Mouse (Mus musculus): ENCODE measurements around the gene Bex6.

The Bex6 gene

DNA sequence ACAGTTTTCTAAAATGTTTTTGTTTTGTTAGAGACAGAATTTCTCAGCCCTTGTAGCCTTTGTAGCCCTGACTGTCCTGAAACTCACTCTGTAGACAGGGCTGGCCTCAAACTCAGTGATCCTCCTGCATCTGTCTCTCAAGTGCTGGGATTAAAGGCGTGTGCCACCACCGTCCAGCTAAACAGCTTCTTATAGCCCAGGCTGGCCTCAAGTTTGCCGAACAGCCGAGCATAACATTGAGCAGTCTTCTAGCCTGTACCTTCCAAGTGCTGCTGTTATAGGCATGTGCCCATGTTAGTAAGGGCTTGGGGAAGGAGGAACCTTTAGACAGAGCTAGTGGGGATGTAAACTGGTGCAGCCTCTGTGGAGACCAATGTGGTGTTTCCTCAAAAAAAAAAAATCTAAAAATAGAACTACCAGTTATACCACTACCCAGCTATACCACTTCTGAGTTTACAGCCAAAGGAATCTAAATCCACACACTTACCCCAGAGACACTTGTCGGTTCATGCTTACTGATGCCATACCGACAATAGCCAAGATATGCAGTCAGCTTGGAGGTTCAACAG lies at the start of gene Bex6:
Gene Bex6, plus strand, starts transcription at position 491 of the 569 bp plus-strand sequence.
- no peak for DNase-seq (ENCODE audit: low spot score in 2 of 2)

DNA sequence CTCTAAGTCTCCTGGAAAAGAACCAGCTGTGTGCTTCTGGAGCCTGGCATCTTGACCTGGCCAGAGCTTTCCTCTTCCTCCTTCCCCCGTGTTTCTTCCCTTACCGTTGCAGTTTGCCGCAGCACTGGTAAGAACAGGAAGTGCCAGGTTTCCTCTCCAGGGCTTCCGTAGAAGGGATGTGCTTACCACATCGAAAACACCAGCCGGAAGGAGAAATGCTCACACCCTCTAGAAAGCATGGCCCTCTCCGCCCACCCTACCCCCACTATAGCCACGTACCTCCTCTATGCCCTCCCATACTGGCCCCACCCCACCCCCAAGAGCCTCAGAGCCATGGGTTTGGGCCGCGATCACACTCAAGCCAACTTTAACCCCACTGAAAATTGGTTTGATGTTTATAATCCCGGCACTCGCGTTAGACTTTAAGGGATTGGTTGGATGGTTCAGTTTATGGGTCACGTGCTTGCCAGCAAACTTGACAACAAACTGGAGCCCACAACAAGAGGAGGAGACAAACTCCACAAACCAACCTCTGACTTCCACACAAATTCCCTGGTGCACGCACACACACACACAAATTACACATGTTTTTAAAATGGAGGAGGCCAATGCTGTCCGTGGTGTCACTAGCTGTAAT lies 49.3 kb upstream of the Bex6 start:
- DNase-seq (ENCODE audit: low spot score in 2 of 2) = no peak

DNA sequence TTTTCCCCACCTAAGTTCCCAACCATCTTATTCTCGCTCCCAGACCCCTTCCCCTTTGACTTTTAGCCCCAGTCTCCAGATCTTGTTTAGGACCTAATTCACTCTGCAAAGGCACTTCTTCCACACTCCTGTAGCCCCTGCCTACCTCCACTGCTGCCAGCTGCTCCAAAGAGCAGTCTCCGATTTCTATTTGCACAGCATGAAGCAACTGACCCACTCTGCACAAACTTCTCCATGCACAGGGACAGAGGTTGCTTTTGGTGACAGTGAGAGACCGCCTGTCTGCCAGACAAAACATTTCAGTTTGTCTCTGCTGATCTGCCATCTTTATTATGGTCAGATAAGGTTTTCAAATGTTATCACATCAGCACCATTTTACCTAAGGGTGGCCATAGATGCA lies 46.5 kb upstream of the Bex6 start:
- DNase-seq (ENCODE audit: low spot score in 2 of 2) = no peak

DNA sequence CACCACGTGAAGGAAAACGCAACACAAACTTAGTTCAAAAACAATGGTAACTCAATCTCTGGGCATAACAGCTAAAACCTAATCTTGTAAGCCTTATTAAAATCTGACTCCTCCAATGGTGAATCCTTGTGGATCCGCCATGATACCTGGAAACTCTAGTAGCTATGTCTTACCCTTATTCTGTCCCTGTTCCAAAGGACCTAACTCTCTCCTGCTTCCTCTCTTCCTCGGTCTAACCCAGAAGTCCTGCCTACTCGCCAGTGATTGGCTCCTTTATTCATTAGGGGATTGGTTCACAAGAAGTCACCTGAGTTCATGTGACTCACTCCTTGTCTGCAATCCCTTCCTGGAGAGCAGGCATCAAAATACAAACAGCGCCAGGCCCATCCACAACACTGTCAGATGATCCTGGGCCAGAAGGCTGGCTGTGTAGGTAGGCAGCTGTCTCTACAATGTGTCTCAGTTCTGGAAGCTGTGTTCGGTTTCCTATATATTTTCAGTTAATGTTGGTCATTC lies 43.7 kb upstream of the Bex6 start:
- DNase-seq (ENCODE audit: low spot score in 2 of 2) = no peak

DNA sequence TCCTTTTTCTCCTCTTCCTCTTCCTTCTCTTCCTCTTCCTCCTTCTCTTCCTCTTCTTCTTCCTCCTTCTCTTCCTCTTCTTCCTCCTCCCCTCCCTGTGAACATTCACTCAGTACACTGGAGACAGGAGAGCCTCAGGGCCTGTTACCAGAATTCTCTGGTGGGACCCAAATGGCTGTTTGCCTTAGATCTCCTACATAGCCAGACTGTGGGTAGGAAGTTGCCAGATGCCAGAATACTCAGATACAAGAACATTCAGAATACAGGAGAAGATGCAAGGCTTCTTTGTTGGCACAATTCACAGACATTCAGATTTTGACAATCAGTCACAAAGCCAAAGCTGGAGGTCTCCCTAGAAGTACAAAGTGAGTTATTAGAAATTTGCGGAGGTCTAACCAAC lies 40.7 kb upstream of the Bex6 start:
- DNase-seq (ENCODE audit: low spot score in 2 of 2) = no peak

DNA sequence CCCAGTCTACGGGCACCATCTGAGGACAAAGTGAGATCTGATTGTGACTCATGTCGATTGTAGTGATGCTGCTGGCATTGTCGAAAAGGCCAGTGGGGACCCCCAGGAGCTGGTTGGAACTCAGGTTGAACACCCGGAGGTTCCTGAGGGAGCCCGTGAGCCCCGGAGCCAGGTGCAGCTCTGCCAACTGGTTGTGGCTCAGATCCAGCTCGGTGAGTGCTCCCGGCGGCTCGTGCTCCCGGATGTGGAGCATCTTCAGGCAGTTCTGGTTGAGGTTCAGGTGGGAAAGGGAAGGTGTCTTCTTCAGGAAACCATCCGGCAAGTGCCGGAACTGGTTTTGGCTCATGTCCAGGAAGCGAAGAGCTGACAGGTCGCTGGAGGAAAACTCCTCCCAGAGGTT lies 35.9 kb upstream of the Bex6 start:
- no peak for DNase-seq (ENCODE audit: low spot score in 2 of 2)

DNA sequence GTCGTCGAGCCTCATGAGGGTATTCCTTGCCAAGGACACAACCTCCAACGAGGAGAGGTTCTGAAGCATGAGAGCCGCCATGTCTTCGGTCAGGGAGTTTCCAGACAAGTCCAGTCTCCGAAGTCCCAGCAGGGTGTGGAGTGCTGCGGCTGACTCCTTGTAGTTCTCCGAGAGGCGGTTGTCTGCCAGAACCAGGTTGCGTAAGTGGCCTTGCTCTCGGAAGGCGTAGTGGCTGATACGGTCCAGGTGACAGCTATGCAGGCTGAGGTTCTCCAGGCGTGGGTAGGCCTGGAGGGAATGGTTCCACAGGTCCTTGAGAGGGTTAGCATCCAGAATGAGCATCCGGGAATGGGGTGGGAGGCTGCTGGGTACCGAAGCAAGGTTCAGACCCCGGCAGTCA lies 35.0 kb upstream of the Bex6 start:
- DNase-seq (ENCODE audit: low spot score in 2 of 2) = no peak

DNA sequence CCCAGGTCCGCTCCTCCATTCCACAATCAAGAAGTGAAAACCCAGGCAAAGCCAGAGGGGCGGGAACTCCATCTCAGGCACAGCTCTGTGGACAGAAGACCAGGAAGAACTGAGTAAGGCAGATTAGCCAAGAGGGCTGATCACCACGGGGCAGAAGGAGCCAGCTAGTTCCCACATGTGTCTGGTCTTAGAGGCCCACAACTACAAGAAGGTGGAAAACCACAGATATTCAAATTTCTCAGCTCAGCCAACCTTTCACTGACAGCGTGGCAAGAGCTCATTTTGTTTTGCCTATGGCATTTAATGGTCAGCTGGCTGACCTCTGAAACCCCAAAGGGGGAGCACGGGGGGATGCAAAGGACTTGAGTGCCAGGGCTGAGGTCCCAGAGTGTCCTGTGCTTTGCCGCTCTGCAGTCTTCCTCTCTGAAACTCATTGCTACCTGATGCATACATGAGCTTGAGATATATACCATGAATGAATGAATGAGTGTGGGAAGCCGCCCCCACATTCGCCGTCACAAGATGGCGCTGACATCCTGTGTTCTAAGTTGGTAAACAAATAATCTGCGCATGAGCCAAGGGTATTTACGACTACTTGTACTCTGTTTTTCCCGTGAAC lies 31.9 kb upstream of the Bex6 start:
- DNase-seq (ENCODE audit: low spot score in 2 of 2) = no peak

DNA sequence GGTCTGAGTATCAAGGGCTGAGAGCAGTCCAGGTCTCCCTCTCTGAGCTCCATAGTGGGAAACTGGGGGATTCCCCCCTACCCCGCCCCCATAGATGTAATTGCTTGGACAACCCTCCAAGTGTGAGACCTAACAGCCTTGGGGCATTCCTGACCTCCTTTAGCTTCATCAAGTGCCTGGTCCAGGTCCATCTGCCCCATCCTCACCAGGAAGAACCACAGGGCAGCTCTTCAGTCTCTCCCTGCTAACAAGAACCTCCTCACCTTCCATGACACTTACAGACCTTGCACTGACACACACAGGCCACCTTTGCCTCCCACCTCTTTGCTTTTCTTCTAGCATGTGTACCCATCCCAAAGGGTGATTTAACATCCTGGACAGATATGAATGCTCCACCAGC lies 25.6 kb upstream of the Bex6 start:
- DNase-seq (ENCODE audit: low spot score in 2 of 2) = no peak

DNA sequence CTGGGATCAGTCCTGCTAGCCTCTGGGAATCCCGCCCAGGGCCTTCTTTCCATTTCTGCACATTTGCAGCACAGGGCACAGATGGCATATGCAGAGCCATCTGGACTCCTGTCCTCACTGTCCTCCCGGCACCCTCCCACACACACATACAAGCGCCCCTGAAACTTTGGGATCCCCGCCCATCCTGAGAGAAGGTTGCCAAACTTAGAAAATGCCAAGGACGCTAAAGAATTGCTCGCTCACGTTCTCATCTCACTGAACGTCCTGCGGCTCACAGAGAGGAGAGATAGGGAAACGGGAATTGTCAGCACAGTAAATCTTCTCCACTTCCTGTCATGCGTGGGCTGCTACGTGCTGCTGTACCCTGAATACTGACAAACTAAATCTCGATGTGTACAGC lies 25.2 kb upstream of the Bex6 start:
- DNase-seq (ENCODE audit: low spot score in 2 of 2) = no peak

DNA sequence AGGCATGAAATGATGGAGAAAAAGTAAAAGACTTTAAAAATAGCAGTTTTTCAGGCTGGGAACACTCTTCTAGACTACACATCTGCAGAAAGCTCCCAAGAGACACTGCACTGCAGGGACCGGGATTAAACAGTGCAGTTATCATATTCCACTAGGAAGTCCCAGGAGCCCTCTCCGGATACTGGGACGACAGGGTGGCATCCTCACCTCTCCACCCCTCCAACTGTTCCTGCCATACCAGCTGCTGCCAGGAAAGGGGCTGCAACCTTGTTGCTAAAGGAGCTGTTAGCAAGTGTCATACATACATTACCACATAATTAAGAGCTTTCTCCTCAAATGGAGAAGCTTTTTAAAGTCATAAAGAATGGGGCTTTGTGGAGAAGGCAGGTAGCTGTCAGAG lies 22.9 kb upstream of the Bex6 start:
- no peak for DNase-seq (ENCODE audit: low spot score in 2 of 2)

DNA sequence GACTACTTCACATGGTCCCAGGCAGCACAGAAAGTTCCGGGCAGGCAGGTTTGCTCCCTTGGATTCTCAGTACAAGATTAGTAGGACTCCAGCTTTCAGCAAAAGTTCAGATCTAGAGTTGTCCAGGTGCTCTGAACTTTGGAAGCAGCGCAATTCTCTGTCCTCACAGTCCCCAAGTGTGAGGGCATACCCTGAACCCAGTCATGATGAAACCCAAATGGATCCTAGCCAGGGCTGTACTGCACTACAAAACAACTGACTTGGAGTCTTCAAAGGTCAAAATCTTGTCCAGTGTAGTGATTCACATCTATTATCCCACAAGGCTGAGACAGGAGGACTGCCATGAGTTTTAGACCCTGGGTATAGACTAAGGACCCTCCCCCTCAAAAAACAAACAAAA lies 22.3 kb upstream of the Bex6 start:
- DNase-seq (ENCODE audit: low spot score in 2 of 2) = no peak

DNA sequence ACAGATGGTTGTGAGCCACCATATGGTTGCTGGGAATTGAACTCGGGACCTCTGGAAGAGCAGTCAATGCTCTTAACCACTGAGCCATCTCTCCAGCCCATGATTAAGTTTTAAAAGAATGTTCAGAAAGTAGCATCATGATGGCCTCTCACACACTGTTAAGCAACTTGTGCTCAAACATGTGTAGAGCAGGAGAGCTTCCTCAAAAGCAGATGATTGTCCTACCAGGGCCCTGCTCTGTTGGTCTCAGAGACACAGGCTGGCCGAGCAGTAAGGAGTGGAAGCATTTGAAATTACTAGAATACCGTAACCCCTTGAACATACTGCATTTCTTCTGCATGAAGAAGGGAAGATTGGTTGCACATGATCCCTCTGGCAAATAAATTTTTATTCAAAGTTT lies 20.7 kb upstream of the Bex6 start:
- DNase-seq (ENCODE audit: low spot score in 2 of 2) = no peak

DNA sequence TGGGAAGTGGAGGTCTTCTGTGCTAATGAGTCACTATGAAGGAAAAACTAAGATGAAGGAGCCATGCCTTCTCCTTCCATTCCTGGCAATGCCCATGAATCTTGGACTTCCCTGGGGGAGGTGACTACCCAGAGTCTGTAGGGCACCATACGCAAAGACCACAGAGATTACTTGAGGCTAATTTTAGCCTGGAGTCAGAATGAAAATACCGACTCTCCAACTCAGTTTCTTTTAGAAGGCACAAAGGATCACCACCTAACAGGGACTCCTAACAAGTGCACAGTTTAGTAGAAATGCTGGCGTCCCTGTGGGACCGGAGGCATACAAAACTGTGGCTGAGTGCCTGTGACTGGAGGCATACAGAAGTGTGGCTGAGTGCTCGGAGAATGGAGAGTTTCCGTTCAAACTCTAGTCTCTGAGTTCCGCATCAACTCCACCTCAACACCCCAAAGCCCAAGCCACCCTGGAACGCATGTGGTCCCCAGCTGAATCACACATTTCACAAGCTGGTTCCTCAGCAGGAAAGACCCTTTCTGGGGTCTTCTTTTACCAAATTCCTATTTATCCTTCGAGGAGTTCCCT lies 18.8 kb upstream of the Bex6 start:
- no peak for DNase-seq (ENCODE audit: low spot score in 2 of 2)

DNA sequence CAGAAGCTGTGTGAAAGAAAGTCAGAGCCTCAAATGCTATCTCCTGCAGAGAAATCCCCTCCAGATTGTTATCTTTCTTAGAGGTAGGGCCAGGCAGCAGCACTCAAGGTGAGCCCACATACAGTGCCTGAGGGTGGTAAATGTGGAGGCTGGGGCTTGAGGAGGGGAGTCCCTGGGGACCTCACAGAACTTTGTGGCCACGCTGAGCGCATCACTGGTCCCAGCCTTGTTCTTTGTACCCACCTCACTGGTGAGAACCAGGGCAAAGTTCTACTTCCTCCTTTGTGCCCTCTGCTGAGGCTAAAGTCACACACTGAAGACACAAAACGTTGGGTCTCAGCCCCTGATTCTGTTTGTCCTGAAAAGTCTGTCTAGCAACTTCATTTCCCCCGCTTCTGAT lies 16.2 kb upstream of the Bex6 start:
- no peak for DNase-seq (ENCODE audit: low spot score in 2 of 2)

DNA sequence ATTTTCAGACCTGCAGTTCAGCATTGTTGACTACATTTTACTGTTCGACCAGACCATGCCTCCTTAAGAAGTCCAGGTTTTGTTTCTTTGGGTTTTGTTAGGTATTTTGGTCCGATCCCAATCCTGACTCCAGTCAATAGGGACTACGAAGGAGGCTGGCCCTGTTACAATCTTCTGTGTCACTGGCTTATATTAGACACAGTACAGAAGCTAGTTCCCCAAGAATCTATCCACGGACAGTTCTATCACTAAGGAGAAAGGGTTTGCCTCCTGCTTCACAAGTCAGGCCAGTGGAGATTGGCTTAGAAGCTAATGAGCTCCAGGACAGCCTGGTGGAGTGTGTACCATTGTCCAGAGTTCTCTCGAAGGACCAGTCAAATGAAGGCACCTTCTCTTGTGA lies 15.7 kb upstream of the Bex6 start:
- no peak for DNase-seq (ENCODE audit: low spot score in 2 of 2)

DNA sequence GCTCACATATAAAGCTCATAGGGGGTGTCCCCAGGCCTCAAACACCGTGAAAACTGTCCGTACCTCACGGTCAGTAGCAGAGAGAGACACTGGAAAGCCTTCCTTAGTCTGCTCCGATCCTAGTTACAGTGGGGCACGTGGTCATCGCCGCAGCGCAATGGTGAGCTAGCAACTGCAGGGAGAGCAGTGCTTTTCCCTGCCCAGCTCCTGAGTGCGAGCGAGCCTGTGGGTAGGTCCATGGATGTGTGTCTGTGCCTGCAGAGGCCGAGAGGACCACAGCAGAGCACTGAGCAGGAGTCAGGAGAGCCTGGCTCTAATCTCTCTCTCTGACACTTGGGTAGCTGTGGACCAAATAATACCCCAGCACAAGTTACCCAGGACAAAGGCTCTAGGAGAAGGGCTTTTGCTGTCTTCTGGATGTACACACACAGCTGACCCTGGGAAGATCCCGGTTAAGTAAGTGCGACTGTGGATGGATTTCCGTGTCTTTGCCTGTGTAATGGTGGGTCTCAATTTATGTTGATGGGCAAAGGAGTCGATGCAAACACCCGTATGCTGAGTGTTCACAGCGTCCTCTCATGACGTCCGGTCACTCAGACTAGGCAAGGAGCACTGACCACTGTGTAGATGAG lies 15.1 kb upstream of the Bex6 start:
- DNase-seq (ENCODE audit: low spot score in 2 of 2) = no peak

DNA sequence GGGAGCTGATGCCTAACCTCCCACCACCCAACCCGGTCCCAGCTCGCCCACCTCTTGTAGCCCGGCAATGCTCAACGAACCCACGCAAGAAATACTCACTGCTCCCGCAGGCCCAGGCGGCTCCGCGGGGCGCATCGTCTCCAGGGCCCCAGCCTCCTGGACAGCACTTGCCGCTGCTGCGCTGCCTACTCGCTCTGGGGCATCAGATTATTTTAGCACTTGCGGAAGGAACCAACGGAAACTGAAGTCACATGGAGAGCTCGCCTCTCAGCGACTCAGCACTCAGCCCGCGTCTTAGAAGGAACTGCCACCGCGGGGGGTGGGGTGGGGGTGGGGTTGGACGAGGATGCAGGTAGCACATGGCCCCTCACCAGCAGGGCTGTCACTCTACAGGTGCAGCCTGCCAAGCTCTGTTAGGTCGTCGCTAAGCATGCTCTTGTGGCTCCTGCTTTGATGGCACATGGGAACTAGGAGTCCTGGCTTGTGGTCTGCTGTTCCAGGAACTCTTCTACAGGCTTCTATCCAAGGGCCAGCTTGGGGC lies 14.3 kb upstream of the Bex6 start, which contains the start of gene Nrros:
Gene Nrros, minus strand, starts transcription at position 314 of the 541 bp plus-strand sequence.
- no peak for DNase-seq (ENCODE audit: low spot score in 2 of 2)

DNA sequence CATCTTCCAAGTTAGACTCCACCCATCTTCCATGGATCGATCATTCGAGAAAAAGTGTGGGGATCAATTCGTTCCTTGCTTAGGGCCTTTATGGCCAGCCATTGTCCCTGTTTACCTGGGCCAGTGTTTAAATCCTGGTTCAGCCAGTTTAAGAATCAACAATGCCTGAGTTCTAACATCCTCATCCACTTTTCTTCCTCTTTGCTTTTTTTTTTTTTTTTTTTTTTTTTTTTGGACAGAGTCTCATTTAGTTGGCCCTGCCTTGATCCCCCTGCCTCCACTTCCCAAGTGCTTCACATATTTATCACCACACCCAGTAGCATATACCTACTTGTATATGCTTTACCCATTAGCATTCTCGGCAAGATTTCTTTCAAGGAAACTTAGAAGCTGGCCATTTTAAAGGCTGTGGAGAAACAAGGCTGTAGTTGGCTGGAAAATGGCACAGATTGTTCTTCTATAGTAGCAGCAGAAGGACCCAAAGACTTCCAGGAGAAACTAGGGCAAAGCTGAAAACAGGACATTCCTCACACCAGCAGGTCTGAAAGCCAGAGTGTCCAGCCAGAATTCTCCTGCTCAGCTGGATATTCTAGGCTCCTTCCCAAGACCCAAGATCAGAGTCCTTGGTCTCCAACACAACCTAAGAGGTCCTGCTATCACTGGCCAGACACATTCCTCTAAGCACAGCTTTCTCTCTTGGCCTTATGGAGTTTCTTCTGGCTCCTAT lies 11.6 kb upstream of the Bex6 start:
- DNase-seq (ENCODE audit: low spot score in 2 of 2) = no peak

DNA sequence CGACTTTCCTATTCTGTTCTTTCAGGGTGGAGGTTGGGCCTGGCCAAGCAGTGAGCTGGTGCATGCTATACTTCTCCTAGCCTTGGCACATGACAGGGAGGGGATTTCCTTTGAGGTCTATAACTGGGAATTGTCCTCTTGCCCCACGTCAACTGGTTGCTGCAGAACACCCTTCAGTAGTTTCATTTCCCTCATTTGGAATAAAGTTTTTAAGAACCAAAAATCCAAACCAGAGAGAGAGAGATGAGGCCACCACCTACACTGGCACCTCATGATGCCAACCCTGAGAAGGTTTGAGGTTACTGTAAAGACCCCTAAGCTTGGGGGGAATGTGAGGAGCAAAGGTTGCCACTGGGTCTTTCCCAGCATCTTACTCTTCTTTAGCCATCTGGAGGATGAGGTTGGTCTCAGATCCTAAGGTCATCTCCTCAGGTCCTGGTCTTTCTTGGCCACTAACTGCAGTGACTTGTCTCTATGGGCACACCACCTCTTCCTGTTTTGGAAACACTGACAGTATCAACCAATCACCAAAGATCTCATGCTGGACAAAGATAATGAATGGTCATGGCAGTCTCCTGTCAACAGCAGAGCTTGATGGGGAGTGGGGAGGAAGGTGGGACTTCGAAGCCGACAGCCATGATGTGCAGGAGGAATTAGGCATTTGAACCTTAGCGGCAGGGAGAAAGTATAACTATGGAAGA lies 8.4 kb upstream of the Bex6 start:
- no peak for DNase-seq (ENCODE audit: low spot score in 2 of 2)

DNA sequence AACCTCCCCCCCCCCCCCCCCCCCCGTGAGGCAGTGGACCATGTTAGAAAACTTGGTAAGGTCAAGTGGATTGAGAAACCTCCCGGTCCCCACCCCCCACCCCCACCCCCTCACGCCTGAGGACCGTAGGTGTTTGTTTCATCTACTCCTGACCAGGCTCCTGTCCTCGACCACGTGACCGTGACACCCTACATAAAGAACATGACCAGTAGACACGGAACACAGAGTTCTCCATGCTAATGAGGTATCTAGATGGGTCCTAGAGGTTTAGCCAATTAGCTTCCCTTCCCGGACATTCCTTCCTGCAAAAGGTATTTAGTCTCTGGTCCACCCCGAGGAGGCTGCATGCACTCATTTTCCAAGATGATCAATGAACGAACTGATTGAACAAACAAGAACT lies 6.2 kb upstream of the Bex6 start:
- no peak for DNase-seq (ENCODE audit: low spot score in 2 of 2)
